Mouse (Mus musculus) retina, postnatal 1 day (tissue): ENCODE data around the gene Polr2b.

Experiments
- DNase-seq: peaks from one replicate; pipeline ENCODE4 v3.0.0-alpha.2; 2012

The Polr2b gene

GRCm38 (mm10) chr5:77309924-77310772, at the start of gene Polr2b, which contains the start of gene Noa1:
Gene Polr2b (plus strand): TSS chr5:77310147.
Gene Noa1 (minus strand): TSS chr5:77310084.
- peak; percentile 99 for DNase-seq

- no peak for DNase-seq
These were observed 48.8 kb upstream of the Polr2b start for GRCm38 (mm10) chr5:77261137-77261536.

- peak; percentile 87 for DNase-seq
These were observed 47.8 kb upstream of the Polr2b start for GRCm38 (mm10) chr5:77262105-77262504.

GRCm38 (mm10) chr5:77265081-77265670, 44.8 kb upstream of the Polr2b start, which contains the start of gene Rest:
Gene Rest (plus strand): TSS chr5:77265491.
- peak; percentile 91 for DNase-seq

GRCm38 (mm10) chr5:77265671-77266065, 44.3 kb upstream of the Polr2b start:
- DNase-seq: peak; percentile 78

GRCm38 (mm10) chr5:77266066-77266885, 43.7 kb upstream of the Polr2b start:
- DNase-seq: peak; percentile 65

- peak; percentile 34 for DNase-seq
These were observed 43.0 kb upstream of the Polr2b start for GRCm38 (mm10) chr5:77266886-77267401.

GRCm38 (mm10) chr5:77267441-77267840, 42.5 kb upstream of the Polr2b start:
- DNase-seq: no peak

- DNase-seq: no peak
These were observed 41.9 kb upstream of the Polr2b start for GRCm38 (mm10) chr5:77267957-77268624.

GRCm38 (mm10) chr5:77269399-77269798, 40.5 kb upstream of the Polr2b start:
- peak; percentile 24 for DNase-seq

- DNase-seq: no peak
These were observed 36.8 kb upstream of the Polr2b start for GRCm38 (mm10) chr5:77273151-77273550.

GRCm38 (mm10) chr5:77275950-77276349, 34.0 kb upstream of the Polr2b start:
- DNase-seq: peak; percentile 56

- DNase-seq: no peak
These were observed 32.7 kb upstream of the Polr2b start for GRCm38 (mm10) chr5:77277204-77277603.

GRCm38 (mm10) chr5:77281518-77282174, 28.3 kb upstream of the Polr2b start:
- DNase-seq: no peak

GRCm38 (mm10) chr5:77282242-77282641, 27.7 kb upstream of the Polr2b start:
- no peak for DNase-seq

- DNase-seq: no peak
These were observed 24.3 kb upstream of the Polr2b start for GRCm38 (mm10) chr5:77285685-77286084.

GRCm38 (mm10) chr5:77286904-77287303, 23.0 kb upstream of the Polr2b start:
- peak; percentile 44 for DNase-seq

- no peak for DNase-seq
These were observed 22.0 kb upstream of the Polr2b start for GRCm38 (mm10) chr5:77287901-77288300.

- no peak for DNase-seq
These were observed 20.3 kb upstream of the Polr2b start for GRCm38 (mm10) chr5:77289686-77290085.

GRCm38 (mm10) chr5:77290606-77291005, 19.3 kb upstream of the Polr2b start:
- DNase-seq: no peak

GRCm38 (mm10) chr5:77292803-77293522, 17.0 kb upstream of the Polr2b start:
- no peak for DNase-seq
